Mouse (Mus musculus): ENCODE data around the gene Sclt1.

DNA sequence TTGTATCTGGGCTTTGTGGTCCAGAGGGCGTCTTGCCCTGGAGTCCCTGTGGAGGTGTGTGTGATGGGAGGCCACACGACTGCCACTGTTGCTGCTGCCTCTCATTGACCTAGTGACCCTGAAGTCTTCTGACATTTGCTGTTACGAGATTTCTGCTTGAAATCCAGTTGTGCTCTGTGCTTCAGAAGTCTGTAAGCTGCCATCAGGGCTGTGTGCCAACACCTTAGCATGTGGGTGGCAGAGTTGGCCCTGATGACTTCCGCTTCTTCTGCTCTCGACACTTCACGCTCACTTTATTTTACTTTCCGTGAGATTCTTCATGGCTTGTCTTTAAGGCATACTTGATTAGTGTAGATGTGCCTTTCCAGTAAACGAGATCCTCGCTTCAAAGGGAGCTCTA is 143.9 kb downstream of the Sclt1 start:
- no peak for TF ChIP-seq CHD2 (IDR thresholded peaks at IDR 0.05; ENCODE audit: low read depth, low read length)
- TF ChIP-seq ZNF384 (IDR thresholded peaks at IDR 0.05; ENCODE audit: low read depth, low read length), result no peak
- TF ChIP-seq ZC3H11A (IDR thresholded peaks at IDR 0.05; ENCODE audit: borderline replicate concordance, low read depth, low read length), result no peak

All from ES-E14 (cell line).